Mouse (Mus musculus) liver, postnatal 0 days (tissue): ENCODE data around the gene Txnip. TPM values are rescaled to one million over a fixed set of nuclear protein-coding genes. Genes with fewer than 3 reads are reported as not detected.

ENCODE experiments used
- ATAC-seq: fragments of 200-750 bp; cut with Nextera tagmentation; 2 replicates; pipeline ENCODE4 v1.8.0; 2017; ENCODE audit warnings: mild to moderate bottlenecking, moderate library complexity
- DNase-seq: peaks from one replicate; pipeline ENCODE4 v3.0.0-alpha.2; 2016
- H3K27ac ChIP-seq: fragments of 300-500 bp; sonication (generic); 2 replicates; pipeline ENCODE4 v1.5.1; 2014; ENCODE audit warnings: antibody characterized with exemption, moderate library complexity, mild to moderate bottlenecking, low read depth
- H3K27me3 ChIP-seq: fragments of 300-500 bp; sonication (generic); 2 replicates; pipeline ENCODE4 v1.6.1; 2014; ENCODE audit warnings: low read length, control low read depth, mixed read lengths; ENCODE audit not compliant: insufficient read depth
- H3K36me3 ChIP-seq: fragments of 300-500 bp; sonication (generic); replicated peaks from 2 replicates; pipeline ENCODE4 v1.6.1; 2014; ENCODE audit warnings: mild to moderate bottlenecking, control low read depth, low read length, moderate library complexity, mixed read lengths; ENCODE audit not compliant: insufficient read depth
- H3K4me1 ChIP-seq: fragments of 300-500 bp; sonication (generic); 2 replicates; pipeline ENCODE4 v1.6.1; 2014; ENCODE audit warnings: antibody characterized with exemption, mild to moderate bottlenecking, control low read depth; ENCODE audit not compliant: insufficient read depth
- H3K4me2 ChIP-seq: fragments of 300-500 bp; sonication (generic); 2 replicates; pipeline ENCODE4 v1.6.1; 2014; ENCODE audit warnings: low read depth, mild to moderate bottlenecking, low read length, moderate library complexity, mixed read lengths
- H3K4me3 ChIP-seq: fragments of 300-500 bp; sonication (generic); 2 replicates; pipeline ENCODE4 v1.5.1; 2014; ENCODE audit warnings: low read depth, low read length
- H3K9ac ChIP-seq: fragments of 300-500 bp; sonication (generic); replicated peaks from 2 replicates; pipeline ENCODE4 v1.6.1; 2014; ENCODE audit warnings: mild to moderate bottlenecking, moderate library complexity
- H3K9me3 ChIP-seq: fragments of 300-500 bp; sonication (generic); 2 replicates; pipeline ENCODE4 v1.6.1; 2016; ENCODE audit warnings: mild to moderate bottlenecking, control low read depth, low read length, mixed read lengths
- CTCF ChIP-seq: sonication (generic); IDR thresholded peaks from 2 replicates; pipeline ENCODE4 v1.5.1; 2016; ENCODE audit warnings: antibody characterized with exemption, low read depth
- EP300 ChIP-seq: IDR thresholded peaks from 2 replicates; pipeline ENCODE4 v1.6.1; 2016; ENCODE audit warnings: antibody characterized with exemption, low read depth, mild to moderate bottlenecking
- WGBS: fragments of 180-500 bp; shearing (Covaris S2); extraction: QIAGEN DNeasy Blood & Tissue Kit; methylation state at CpG from one replicate; pipeline ENCODE4 v1.1.7; 2014; ENCODE audit not compliant: insufficient replicate concordance; 5-methylcytosine and 5-hydroxymethylcytosine counted together
- polyA plus RNA-seq: library from polyadenylated mRNA; unstranded; fragments of >200 nt; fragmentation: Nextera tagmentation; extraction: Ambion mirVana; gene quantifications from 2 replicates; pipeline ENCODE4 v1.2.1, GENCODE M21; 2015

Gene Txnip
- polyA plus RNA-seq, 1 experiment from 2014 or later: 72.4 TPM

- H3K9me3 ChIP-seq: no peaks in the 10 kb centered on the region
- peak; percentile 92 for ATAC-seq
- peak; percentile 82 for DNase-seq
- H3K36me3 ChIP-seq: 0 out of 2 replicates have a peak, but pooled peaks cover 3% of the 10 kb centered on the region
- peak overlapping the region; percentile 94 for H3K27ac ChIP-seq
- TF ChIP-seq CTCF: no peak
- no peak for TF ChIP-seq EP300
- WGBS: 53% methylated on average over 11 of the region's 11 CpGs
- H3K4me2 ChIP-seq: peak overlapping the region; percentile 69
- H3K27me3 ChIP-seq: peaks cover 25% of the 10 kb centered on the region
- peak overlapping the region; percentile 54 for H3K9ac ChIP-seq
- H3K4me1 ChIP-seq: no peaks in the 10 kb centered on the region
- peak overlapping the region; percentile 45 for H3K4me3 ChIP-seq
Observed at GRCm38 (mm10) chr3:96526013-96526762, 31.6 kb upstream of the Txnip start.

- H3K27me3 ChIP-seq: peaks cover 25% of the 10 kb centered on the region
- H3K27ac ChIP-seq: no peak overlapping the region
- no peaks in the 10 kb centered on the region for H3K4me1 ChIP-seq
- H3K9ac ChIP-seq: peak overlapping the region; percentile 31
- no peak for ATAC-seq
- peak overlapping the region; percentile 45 for H3K4me3 ChIP-seq
- 4% methylated on average over 44 of the region's 44 CpGs for WGBS
- no peak for TF ChIP-seq EP300
- no peak for TF ChIP-seq CTCF
- 0 out of 2 replicates have a peak, but pooled peaks cover 3% of the 10 kb centered on the region for H3K36me3 ChIP-seq
- peak; percentile 25 for DNase-seq
- H3K9me3 ChIP-seq: no peaks in the 10 kb centered on the region
- peak overlapping the region; percentile 69 for H3K4me2 ChIP-seq
Observed at GRCm38 (mm10) chr3:96526864-96527542, 30.8 kb upstream of the Txnip start.

GRCm38 (mm10) chr3:96528506-96528905, 29.3 kb upstream of the Txnip start:
- TF ChIP-seq EP300 (no peak), CTCF (no peak)
- Histone ChIP-seq H3K9ac (no peak overlapping the region), H3K27me3 (peaks cover 25% of the 10 kb centered on the region), H3K9me3 (no peaks in the 10 kb centered on the region), H3K4me3 (no peak overlapping the region), H3K36me3 (0 out of 2 replicates have a peak, but pooled peaks cover 3% of the 10 kb centered on the region), H3K27ac (no peak overlapping the region), H3K4me2 (no peak overlapping the region), H3K4me1 (no peaks in the 10 kb centered on the region)
- ATAC-seq (no peak), DNase-seq (no peak)
- WGBS: 53% methylated on average over 9 of the region's 9 CpGs

- 0 out of 2 replicates have a peak, but pooled peaks cover 3% of the 10 kb centered on the region for H3K36me3 ChIP-seq
- H3K4me1 ChIP-seq: no peaks in the 10 kb centered on the region
- 46% methylated on average over 7 of the region's 7 CpGs for WGBS
- no peak overlapping the region for H3K27ac ChIP-seq
- no peak overlapping the region for H3K4me2 ChIP-seq
- H3K9ac ChIP-seq: no peak overlapping the region
- TF ChIP-seq EP300: no peak
- peak; percentile 25 for TF ChIP-seq CTCF
- ATAC-seq: no peak
- H3K9me3 ChIP-seq: no peaks in the 10 kb centered on the region
- no peak for DNase-seq
- no peak overlapping the region for H3K4me3 ChIP-seq
- H3K27me3 ChIP-seq: peaks cover 16% of the 10 kb centered on the region
Observed at GRCm38 (mm10) chr3:96532050-96532449, 25.7 kb upstream of the Txnip start.

GRCm38 (mm10) chr3:96534300-96534699, 23.5 kb upstream of the Txnip start:
- Histone ChIP-seq H3K27me3 (no peaks in the 10 kb centered on the region), H3K27ac (no peak overlapping the region), H3K4me2 (no peak overlapping the region), H3K36me3 (no peaks in the 10 kb centered on the region), H3K9ac (no peak overlapping the region), H3K4me1 (no peaks in the 10 kb centered on the region), H3K9me3 (no peaks in the 10 kb centered on the region), H3K4me3 (no peak overlapping the region)
- 50% methylated on average over 2 of the region's 2 CpGs for WGBS
- DNase-seq (no peak), ATAC-seq (no peak)
- TF ChIP-seq CTCF (peak; percentile 30; the same call in 1 of the 2 replicates), EP300 (no peak)

- H3K27me3 ChIP-seq: no peaks in the 10 kb centered on the region
- no peak overlapping the region for H3K27ac ChIP-seq
- no peak for TF ChIP-seq EP300
- TF ChIP-seq CTCF: no peak
- no peaks in the 10 kb centered on the region for H3K4me1 ChIP-seq
- no peak overlapping the region for H3K4me3 ChIP-seq
- ATAC-seq: no peak
- H3K9ac ChIP-seq: no peak overlapping the region
- H3K36me3 ChIP-seq: no peaks in the 10 kb centered on the region
- no peak for DNase-seq
- WGBS: 74% methylated on average over 2 of the region's 2 CpGs
- H3K9me3 ChIP-seq: no peaks in the 10 kb centered on the region
- H3K4me2 ChIP-seq: no peak overlapping the region
Observed at GRCm38 (mm10) chr3:96539316-96539715, 18.4 kb upstream of the Txnip start.
